8 mouse cellular contexts compared by ENCODE assay signal in genomic region chr10:106609177-106609981, GRCm38 (mm10).
DNase-seq lines count a peak whose midpoint lies in the region; ATAC-seq and TF ChIP-seq lines count a peak whose summit lies in the region.
"Had no signal": no experiment of that assay in that cellular context is flagged by ENCODE, and none has a peak within 500 bp of the region (broad histone marks: within the 10 kb centered on the region; RNA-seq: fewer than 3 reads in every experiment).

No protein-coding gene starts in this region.

- no peaks in the 10 kb centered on the region for H3K9me3 ChIP-seq in embryonic facial prominence, embryonic 11.5 days (replicated peaks; ENCODE audit: control insufficient read depth, low read length)
- H3K9me3 ChIP-seq in limb, embryonic 11.5 days (ENCODE audit: control insufficient read depth, low read length), result no peaks in the 10 kb centered on the region
- no peaks in the 10 kb centered on the region for H3K9me3 ChIP-seq in stomach, postnatal 0 days (ENCODE audit: control insufficient read depth, low read length)

- TF ChIP-seq POLR2A in lung, adult 2 months (IDR thresholded peaks at IDR 0.05; ENCODE audit: borderline replicate concordance, extremely low read depth, low read depth, low read length), result no peak

- no peaks in the 10 kb centered on the region for H3K4me1 ChIP-seq in lung, adult 2 months (ENCODE audit: control insufficient read depth, insufficient read depth, low read length)
- no peaks in the 10 kb centered on the region for H3K4me1 ChIP-seq in embryonic facial prominence, embryonic 11.5 days (ENCODE audit: control insufficient read depth, insufficient read depth, low read length)
- H3K4me1 ChIP-seq in limb, embryonic 11.5 days (ENCODE audit: control insufficient read depth, insufficient read depth, low read length), result no peaks in the 10 kb centered on the region
- H3K4me1 ChIP-seq in stomach, postnatal 0 days (replicated peaks; ENCODE audit: control insufficient read depth, insufficient read depth), result no peaks in the 10 kb centered on the region

- peak; percentile 73 for ATAC-seq in embryonic facial prominence, embryonic 11.5 days (replicated peaks; ENCODE audit: insufficient number of reproducible peaks, low FRiP score, low TSS enrichment, low read depth)
- ATAC-seq in limb, embryonic 11.5 days (ENCODE audit: insufficient number of reproducible peaks, low FRiP score, low TSS enrichment, low read depth), result 0 out of 2 replicates have a peak, but pooled peaks have one; percentile 41
- ATAC-seq in stomach, postnatal 0 days (ENCODE audit: low FRiP score, low TSS enrichment), result no peak
- ATAC-seq in monocyte, adult 5-6 weeks (replicated peaks; ENCODE audit: insufficient number of reproducible peaks, low FRiP score, low TSS enrichment, poor library complexity, severe bottlenecking), result no peak

- H3K4me2 ChIP-seq in embryonic facial prominence, embryonic 11.5 days (ENCODE audit: low read depth, low read length), result no peak overlapping the region
- no peak overlapping the region for H3K4me2 ChIP-seq in limb, embryonic 11.5 days (ENCODE audit: low read depth, severe bottlenecking)
- H3K4me2 ChIP-seq in stomach, postnatal 0 days (replicated peaks; ENCODE audit: low read depth), result no peak overlapping the region; the same call in 1 of the 2 replicates

- H3K4me3 ChIP-seq in lung, adult 2 months (replicated peaks; ENCODE audit: extremely low read depth, low read depth, low read length), result no peak overlapping the region
- H3K4me3 ChIP-seq in embryonic facial prominence, embryonic 11.5 days (ENCODE audit: low read depth, low read length), result no peak overlapping the region
- H3K4me3 ChIP-seq in limb, embryonic 11.5 days (ENCODE audit: low read depth, low read length), result no peak overlapping the region
- no peak overlapping the region for H3K4me3 ChIP-seq in stomach, postnatal 0 days (ENCODE audit: low read depth, low read length)
- H3K4me3 ChIP-seq: erythroblast, embryonic 14.5 days had no signal

- H3K36me3 ChIP-seq in embryonic facial prominence, embryonic 11.5 days (replicated peaks; ENCODE audit: control insufficient read depth, insufficient read depth, low read depth, low read length), result no peaks in the 10 kb centered on the region
- H3K36me3 ChIP-seq in limb, embryonic 11.5 days (ENCODE audit: control insufficient read depth, insufficient read depth, low read length), result no peaks in the 10 kb centered on the region
- H3K36me3 ChIP-seq in stomach, postnatal 0 days (ENCODE audit: control insufficient read depth, insufficient read depth, low read length), result no peaks in the 10 kb centered on the region

- 0 out of 2 replicates have a peak, but pooled peaks have one; percentile 9 for TF ChIP-seq CTCF in lung, adult 2 months (IDR thresholded peaks at IDR 0.05; ENCODE audit: insufficient read depth, low read length)
- TF ChIP-seq CTCF in stomach, postnatal 0 days (IDR thresholded peaks at IDR 0.05; ENCODE audit: low read depth), result peak; percentile 66

- 15% methylated on average over 7 of the region's 7 CpGs for WGBS in lung, adult 2 months
- WGBS in embryonic facial prominence, embryonic 11.5 days, result 10% methylated on average over 7 of the region's 7 CpGs
- WGBS in limb, embryonic 11.5 days, result 36% methylated on average over 7 of the region's 7 CpGs
- 17% methylated on average over 7 of the region's 7 CpGs for WGBS in stomach, postnatal 0 days

- H3K27ac ChIP-seq in embryonic facial prominence, embryonic 11.5 days (replicated peaks; ENCODE audit: low read depth, low read length), result no peak overlapping the region
- no peak overlapping the region for H3K27ac ChIP-seq in limb, embryonic 11.5 days (replicated peaks; ENCODE audit: low read depth, low read length)
- no peak overlapping the region for H3K27ac ChIP-seq in stomach, postnatal 0 days (replicated peaks)

- H3K9ac ChIP-seq in embryonic facial prominence, embryonic 11.5 days (replicated peaks; ENCODE audit: low read length), result no peak overlapping the region
- H3K9ac ChIP-seq in limb, embryonic 11.5 days (ENCODE audit: low read length), result no peak overlapping the region
- H3K9ac ChIP-seq in stomach, postnatal 0 days (ENCODE audit: low read length), result no peak overlapping the region

- no peaks in the 10 kb centered on the region for H3K27me3 ChIP-seq in embryonic facial prominence, embryonic 11.5 days (ENCODE audit: control insufficient read depth, insufficient read depth, low read length)
- H3K27me3 ChIP-seq in limb, embryonic 11.5 days (ENCODE audit: control insufficient read depth, insufficient read depth, low read length), result no peaks in the 10 kb centered on the region
- H3K27me3 ChIP-seq in stomach, postnatal 0 days (ENCODE audit: control insufficient read depth, insufficient read depth, low read length), result no peaks in the 10 kb centered on the region

- DNase-seq in lung, adult 2 months, result no peak
- DNase-seq in lung, postnatal 25 days (ENCODE audit: low spot score), result no peak
- DNase-seq in embryonic facial prominence, embryonic 11.5 days (ENCODE audit: low spot score), result peak; percentile 57
- no peak for DNase-seq in limb, embryonic 11.5 days (ENCODE audit: low spot score)
- DNase-seq in stomach, postnatal 0 days (ENCODE audit: low spot score), result no peak
- DNase-seq in adrenal gland, postnatal 14 days, result no peak

- TF ChIP-seq EP300 in stomach, postnatal 0 days (optimal IDR thresholded peaks at IDR 0.05), result no peak

Comparison
In these comparisons a context has a peak if more than half of its experiments do, and no peak if none do; other contexts are left out.
1. ATAC-seq: peak in embryonic facial prominence, embryonic 11.5 days (single experiment) and limb, embryonic 11.5 days (single experiment); none in stomach, postnatal 0 days (single experiment) and monocyte, adult 5-6 weeks (single experiment).